In genomic region chr17:27204075-27204909, GRCm38 (mm10) we compare ENCODE assay signal across 8 mouse cellular contexts. TPM values are rescaled to one million over a fixed set of nuclear protein-coding genes. Genes with fewer than 3 reads are reported as not detected.
DNase-seq lines count a peak whose midpoint lies in the region; ATAC-seq lines count a peak whose summit lies in the region.

Gene Lemd2, minus strand, starts transcription at chr17:27204469.

- peak within 1 kb of the TSS; percentile 88 for H3K4me2 ChIP-seq in hindbrain, embryonic 12.5 days (replicated peaks)

- H3K9me3 ChIP-seq in hindbrain, embryonic 12.5 days (replicated peaks): no peaks in the 10 kb centered on the region

- peaks cover 30% of the 10 kb centered on the region for H3K36me3 ChIP-seq in hindbrain, embryonic 12.5 days

- H3K4me3 ChIP-seq in hindbrain, embryonic 12.5 days: peak within 1 kb of the TSS; percentile 97

- peak within 1 kb of the TSS; percentile 99 for H3K27ac ChIP-seq in hindbrain, embryonic 12.5 days

- peak; percentile 90 for ATAC-seq in hindbrain, embryonic 12.5 days (ENCODE audit: low FRiP score)

- WGBS in hindbrain, embryonic 12.5 days: 5% methylated on average over 88 of the region's 97 CpGs

- H3K4me1 ChIP-seq in hindbrain, embryonic 12.5 days: peaks cover 48% of the 10 kb centered on the region

- DNase-seq in NIH3T3 (ENCODE audit: low read depth): peak; percentile 99
- DNase-seq in cerebellum, postnatal 10 days: peak; percentile 97 to 98
- peak; percentile 92 to 94 for DNase-seq in frontal cortex, postnatal 10 days (ENCODE audit: low spot score in 2 of 2)
- DNase-seq in layer of hippocampus, postnatal 25 days (ENCODE audit: extremely low spot score in 1 of 2, low spot score in 1 of 2): peak; percentile 91 to 96
- DNase-seq in lung, postnatal 25 days (ENCODE audit: low spot score): peak; percentile 97
- peak; percentile 96 for DNase-seq in retina, embryonic 14.5 days (ENCODE audit: low spot score)
- DNase-seq in thymus, postnatal 4 days: peak; percentile 99

- no peaks in the 10 kb centered on the region for H3K27me3 ChIP-seq in hindbrain, embryonic 12.5 days

- H3K9ac ChIP-seq in hindbrain, embryonic 12.5 days: peak within 1 kb of the TSS; percentile 100

RNA-seq across cellular contexts. Expression of gene Lemd2, which starts in this region (rescaled TPM):
- polyA plus RNA-seq in hindbrain, embryonic 12.5 days (2016; fragmentation: Nextera tagmentation; extraction: Ambion mirVana): 32.9 and 38.2 TPM in 2 replicates
- total RNA-seq in layer of hippocampus, postnatal 25 days (2021): 10 to 100 TPM; 39.7 to 46.2 TPM

Comparison
In these comparisons a context has a peak if more than half of its experiments do, and no peak if none do; other contexts are left out.
1. Peak in every context shown above with its lines: DNase-seq, ATAC-seq, H3K4me3 ChIP-seq and H3K27ac ChIP-seq.